Mouse (Mus musculus): ENCODE measurements around the gene Lrrc71. TPM values are rescaled to one million over a fixed set of nuclear protein-coding genes. Genes with fewer than 3 reads are reported as not detected.

Lrrc71 gene
- total RNA-seq (2023) = 0.38 to 0.92 TPM (median 0.46 TPM) in 3 of 4 replicates, not detected in the other

GRCm38 (mm10) chr3:87748431-87748830 lies at the start of gene Lrrc71:
TSS of gene Lrrc71 (minus strand) at chr3:87748625.

GRCm38 (mm10) chr3:87796736-87797334 lies 48.4 kb upstream of the Lrrc71 start, which contains the start of gene Insrr:
TSS of gene Insrr (plus strand) at chr3:87796951.

GRCm38 (mm10) chr3:87794922-87795325 lies 46.5 kb upstream of the Lrrc71 start, which contains the start of gene Ntrk1:
TSS of gene Ntrk1 (minus strand) at chr3:87795162.

Other genes with a start within 250 kb of the Lrrc71 start
- 63.7 to 76.6 TPM (median 72.2 TPM) in 4 replicates for gene Etv3, start 223.2 kb downstream of the Lrrc71 start, total RNA-seq (2023)
- gene Arhgef11, start 131.1 kb downstream of the Lrrc71 start, total RNA-seq (2023) = 29.3 to 30.7 TPM (median 29.8 TPM) in 4 replicates
- gene Ntrk1, start 46.5 kb upstream of the Lrrc71 start, total RNA-seq (2023) = not detected in 4 replicates
- 0.21 to 0.24 TPM in 2 of 4 replicates, not detected in the others for gene Insrr, start 48.3 kb upstream of the Lrrc71 start, total RNA-seq (2023)
- 21.5 to 26.1 TPM (median 23.9 TPM) in 4 replicates for gene Pear1, start 75.7 kb upstream of the Lrrc71 start, total RNA-seq (2023)
- 25.2 to 31.8 TPM (median 27.6 TPM) in 4 replicates for gene Sh2d2a, start 98.1 kb upstream of the Lrrc71 start, total RNA-seq (2023)
- 53.9 to 58.5 TPM (median 54.9 TPM) in 4 replicates for gene Prcc, start 137.0 kb upstream of the Lrrc71 start, total RNA-seq (2023)
- gene Hdgf, start 157.7 kb upstream of the Lrrc71 start, total RNA-seq (2023) = 64.9 to 76.1 TPM (median 71.6 TPM) in 4 replicates
- 124 to 137 TPM (median 134 TPM) in 4 replicates for gene Mrpl24, start 170.9 kb upstream of the Lrrc71 start, total RNA-seq (2023)
- gene Isg20l2, start 181.7 kb upstream of the Lrrc71 start, total RNA-seq (2023) = 62.5 to 66.0 TPM (median 64.2 TPM) in 4 replicates
- gene Rrnad1, start 182.1 kb upstream of the Lrrc71 start, total RNA-seq (2023) = 28.2 to 36.3 TPM (median 31.4 TPM) in 4 replicates
- 0.63 to 2.6 TPM (median 1.7 TPM) in 4 replicates for gene Crabp2, start 200.0 kb upstream of the Lrrc71 start, total RNA-seq (2023)
- not detected in 4 replicates for gene Nes, start 222.5 kb upstream of the Lrrc71 start, total RNA-seq (2023)

Measured in B cell, adult 62 days (primary cell).